Mouse (Mus musculus): ENCODE data around the gene Soat2. TPM values are rescaled to one million over a fixed set of nuclear protein-coding genes. Genes with fewer than 3 reads are reported as not detected.

Soat2 gene
- polyA plus RNA-seq, 1 experiment, result 4.1 TPM

DNA sequence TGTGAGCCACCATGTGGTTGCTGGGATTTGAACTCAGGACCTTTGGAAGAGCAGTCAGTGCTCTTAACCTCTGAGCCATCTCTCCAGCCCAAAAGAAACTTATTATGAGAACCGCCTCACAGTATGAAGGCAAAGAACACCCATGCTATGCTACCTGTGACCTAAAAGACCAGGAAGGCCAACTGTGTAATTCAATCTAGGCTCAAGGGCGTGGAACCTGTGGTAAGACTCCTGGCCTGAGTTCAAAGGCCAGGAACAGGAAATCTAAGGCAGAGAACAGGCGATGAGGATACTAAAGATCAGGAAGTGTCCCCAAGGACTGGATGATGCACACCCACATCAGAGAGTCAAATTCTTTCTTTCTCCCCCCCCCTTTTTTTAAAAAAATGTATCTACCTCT, 23.3 kb downstream of the Soat2 start:
- Histone ChIP-seq H3K27ac (ENCODE audit: control insufficient read depth, insufficient read depth, low read length) (no peak overlapping the region), H3K4me1 (replicated peaks; ENCODE audit: control insufficient read depth, insufficient read depth, low read length) (peaks cover 2% of the 10 kb centered on the region; the same call in 1 of the 2 replicates), H3K36me3 (ENCODE audit: control insufficient read depth, insufficient read depth, low read length) (no peaks in the 10 kb centered on the region), H3K27me3 (ENCODE audit: control insufficient read depth, insufficient read depth, low read length) (no peaks in the 10 kb centered on the region), H3K4me3 (ENCODE audit: control insufficient read depth, insufficient read depth, low read length) (no peak overlapping the region)
- WGBS, result 63% methylated on average over 3 of the region's 3 CpGs
- TF ChIP-seq CTCF (IDR thresholded peaks at IDR 0.05; ENCODE audit: borderline replicate concordance, control insufficient read depth, extremely low read depth, insufficient read depth, low read length, poor library complexity), result no peak
- DNase-seq, result no peak

DNA sequence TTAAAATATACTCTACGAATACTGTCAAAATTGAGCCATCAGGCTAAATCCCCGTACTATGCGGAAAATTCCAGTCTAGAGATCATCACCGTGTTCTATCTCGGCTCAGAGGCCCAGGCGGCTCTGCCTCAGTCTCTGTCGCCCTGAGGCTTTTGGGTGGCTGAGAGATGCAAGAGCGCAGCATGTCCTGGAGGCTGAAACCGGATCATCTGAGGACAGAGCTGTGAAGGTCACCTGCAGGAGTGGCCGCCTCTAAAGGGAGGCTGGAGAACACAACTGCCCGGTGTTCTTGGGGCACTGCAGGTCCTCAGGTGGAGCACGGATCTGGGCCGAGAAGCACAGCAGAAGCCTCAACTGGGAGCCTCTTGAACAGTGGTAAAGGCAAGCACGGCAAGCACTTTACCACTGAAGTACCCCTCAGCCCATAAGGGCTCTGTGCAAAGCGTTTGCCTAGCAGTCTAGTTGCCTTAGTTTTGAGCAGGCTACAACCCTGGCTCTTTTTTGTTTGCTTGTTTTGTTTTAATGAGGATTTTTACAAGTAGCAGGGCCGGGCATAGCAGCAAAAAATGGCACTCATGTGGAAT, 25.5 kb downstream of the Soat2 start:
- 97% methylated on average over 16 of the region's 16 CpGs for WGBS
- Histone ChIP-seq H3K27ac (ENCODE audit: control insufficient read depth, insufficient read depth, low read length) (no peak overlapping the region), H3K4me1 (replicated peaks; ENCODE audit: control insufficient read depth, insufficient read depth, low read length) (peaks cover 2% of the 10 kb centered on the region; the same call in 1 of the 2 replicates)

DNA sequence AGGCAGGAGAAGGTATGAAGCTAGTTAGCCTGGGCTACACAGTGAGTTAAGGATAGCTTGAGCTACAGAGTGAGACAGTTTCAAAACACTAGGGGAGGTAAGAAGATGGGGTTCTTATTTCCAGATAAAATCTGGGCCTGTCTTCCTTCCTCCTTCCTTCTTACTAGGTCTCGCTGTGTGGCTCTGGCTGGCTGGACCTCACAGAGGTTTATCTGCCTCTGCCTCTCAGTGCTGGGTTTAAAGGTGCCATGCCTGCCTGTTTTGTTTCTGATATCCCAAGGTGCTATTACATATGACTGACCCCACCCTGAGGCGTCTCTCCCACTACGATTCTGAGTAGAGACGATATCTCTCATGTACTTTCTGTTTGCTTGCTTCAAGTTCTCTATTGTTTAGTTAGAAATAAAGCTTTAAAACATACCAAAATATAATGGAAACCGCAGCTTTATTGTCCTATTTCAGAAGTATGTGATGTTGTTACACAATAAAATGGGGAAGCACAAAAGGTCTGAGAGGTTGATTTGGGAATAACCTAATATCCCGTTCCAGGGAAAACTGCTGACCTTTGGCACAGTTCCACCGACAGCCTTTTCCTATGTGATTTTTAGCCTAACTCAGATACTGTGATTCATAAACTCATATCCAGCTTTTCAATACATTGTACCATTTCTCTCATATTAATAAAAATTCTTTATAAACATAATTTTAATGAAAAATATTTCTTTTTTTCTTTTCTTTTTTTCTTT, 26.4 kb downstream of the Soat2 start:
- no peak for DNase-seq
- H3K27ac ChIP-seq (ENCODE audit: control insufficient read depth, insufficient read depth, low read length), result no peak overlapping the region
- H3K4me3 ChIP-seq (ENCODE audit: control insufficient read depth, insufficient read depth, low read length), result no peak overlapping the region
- no peaks in the 10 kb centered on the region for H3K36me3 ChIP-seq (ENCODE audit: control insufficient read depth, insufficient read depth, low read length)
- 89% methylated on average over 7 of the region's 7 CpGs for WGBS
- TF ChIP-seq CTCF (IDR thresholded peaks at IDR 0.05; ENCODE audit: borderline replicate concordance, control insufficient read depth, extremely low read depth, insufficient read depth, low read length, poor library complexity), result no peak
- no peaks in the 10 kb centered on the region for H3K27me3 ChIP-seq (ENCODE audit: control insufficient read depth, insufficient read depth, low read length)
- peaks cover 2% of the 10 kb centered on the region; the same call in 1 of the 2 replicates for H3K4me1 ChIP-seq (replicated peaks; ENCODE audit: control insufficient read depth, insufficient read depth, low read length)

More for the DNA sequence above, 25.5 kb downstream of the Soat2 start:
- no peak for DNase-seq
- Histone ChIP-seq H3K36me3 (ENCODE audit: control insufficient read depth, insufficient read depth, low read length) (no peaks in the 10 kb centered on the region), H3K27me3 (ENCODE audit: control insufficient read depth, insufficient read depth, low read length) (no peaks in the 10 kb centered on the region), H3K4me3 (ENCODE audit: control insufficient read depth, insufficient read depth, low read length) (no peak overlapping the region)
- no peak for TF ChIP-seq POLR2A (IDR thresholded peaks at IDR 0.05; ENCODE audit: control insufficient read depth, extremely low read depth, insufficient read depth, low read length, poor library complexity)
- TF ChIP-seq CTCF (IDR thresholded peaks at IDR 0.05; ENCODE audit: borderline replicate concordance, control insufficient read depth, extremely low read depth, insufficient read depth, low read length, poor library complexity), result no peak

DNA sequence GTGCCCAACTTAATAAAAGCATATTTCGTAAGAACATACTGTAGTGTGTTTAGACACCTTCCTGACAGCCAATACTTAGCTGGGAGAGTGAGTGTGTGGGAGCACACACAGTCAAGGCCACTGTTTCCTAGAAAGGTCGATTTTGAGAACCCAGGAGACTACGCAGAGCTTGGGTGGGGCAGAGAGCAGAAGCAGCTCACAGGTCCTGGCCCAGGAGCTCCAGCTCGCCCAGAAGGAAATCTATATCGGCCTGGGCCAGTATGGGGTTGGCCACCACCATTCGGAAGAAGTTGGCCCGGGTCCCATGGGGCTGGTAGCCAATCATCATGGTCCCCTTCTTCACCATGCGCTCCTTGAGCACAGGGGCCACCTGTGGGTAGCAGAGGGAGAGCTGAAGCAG, 27.1 kb downstream of the Soat2 start:
- no peak for DNase-seq
- Histone ChIP-seq H3K27ac (ENCODE audit: control insufficient read depth, insufficient read depth, low read length) (no peak overlapping the region), H3K4me1 (replicated peaks; ENCODE audit: control insufficient read depth, insufficient read depth, low read length) (peaks cover 2% of the 10 kb centered on the region; the same call in 1 of the 2 replicates), H3K36me3 (ENCODE audit: control insufficient read depth, insufficient read depth, low read length) (no peaks in the 10 kb centered on the region), H3K27me3 (ENCODE audit: control insufficient read depth, insufficient read depth, low read length) (no peaks in the 10 kb centered on the region), H3K4me3 (ENCODE audit: control insufficient read depth, insufficient read depth, low read length) (no peak overlapping the region)
- no peak for TF ChIP-seq CTCF (IDR thresholded peaks at IDR 0.05; ENCODE audit: borderline replicate concordance, control insufficient read depth, extremely low read depth, insufficient read depth, low read length, poor library complexity)
- TF ChIP-seq POLR2A (IDR thresholded peaks at IDR 0.05; ENCODE audit: control insufficient read depth, extremely low read depth, insufficient read depth, low read length, poor library complexity), result no peak
- WGBS, result 89% methylated on average over 8 of the region's 8 CpGs

DNA sequence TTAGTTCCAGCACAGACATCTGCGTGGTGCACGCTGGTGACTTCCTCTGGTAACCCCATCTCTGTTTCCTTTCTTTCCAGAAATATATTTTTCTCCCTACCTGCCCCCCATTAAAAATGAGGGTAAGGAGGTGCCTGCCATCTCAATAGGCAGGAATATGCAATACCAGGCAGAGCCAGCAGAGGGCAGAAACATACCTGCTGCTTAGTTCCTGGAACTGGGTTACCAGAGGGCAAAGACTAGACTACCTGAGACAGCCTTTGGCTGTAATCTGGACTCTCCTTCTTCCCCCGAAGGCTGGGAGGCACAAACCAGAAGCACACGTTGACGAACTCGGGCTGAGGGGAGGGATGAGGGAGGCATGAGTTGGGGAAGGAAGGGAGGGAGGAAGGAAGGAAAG, 28.0 kb downstream of the Soat2 start:
- WGBS, result 15% methylated on average over 6 of the region's 6 CpGs
- H3K27ac ChIP-seq (ENCODE audit: control insufficient read depth, insufficient read depth, low read length), result no peak overlapping the region
- peaks cover 2% of the 10 kb centered on the region; the same call in 1 of the 2 replicates for H3K4me1 ChIP-seq (replicated peaks; ENCODE audit: control insufficient read depth, insufficient read depth, low read length)
- H3K27me3 ChIP-seq (ENCODE audit: control insufficient read depth, insufficient read depth, low read length), result no peaks in the 10 kb centered on the region
- peak; percentile 87 for DNase-seq
- H3K4me3 ChIP-seq (ENCODE audit: control insufficient read depth, insufficient read depth, low read length), result no peak overlapping the region
- H3K36me3 ChIP-seq (ENCODE audit: control insufficient read depth, insufficient read depth, low read length), result no peaks in the 10 kb centered on the region
- TF ChIP-seq POLR2A (IDR thresholded peaks at IDR 0.05; ENCODE audit: control insufficient read depth, extremely low read depth, insufficient read depth, low read length, poor library complexity), result no peak
- TF ChIP-seq CTCF (IDR thresholded peaks at IDR 0.05; ENCODE audit: borderline replicate concordance, control insufficient read depth, extremely low read depth, insufficient read depth, low read length, poor library complexity), result no peak

DNA sequence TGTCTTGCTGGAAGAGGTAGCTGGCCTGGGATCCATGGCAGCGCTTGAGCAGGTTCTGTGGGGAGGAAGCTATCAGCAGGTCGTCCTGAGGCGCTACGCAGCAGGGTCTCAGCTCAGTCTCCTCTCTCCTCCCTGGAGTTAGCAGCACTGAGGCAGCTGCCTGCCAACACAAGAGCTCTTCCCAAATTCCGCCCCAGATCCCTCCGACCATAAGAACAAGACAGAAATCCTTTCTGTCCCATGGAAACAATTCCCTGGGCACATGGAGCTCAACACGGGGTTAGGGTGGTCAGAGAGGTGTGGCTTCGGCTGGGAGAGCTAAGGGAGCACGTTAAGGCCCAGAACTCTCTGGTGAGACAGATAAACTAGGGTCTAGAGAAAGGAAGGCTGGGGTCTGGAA, 28.8 kb downstream of the Soat2 start:
- Histone ChIP-seq H3K36me3 (ENCODE audit: control insufficient read depth, insufficient read depth, low read length) (no peaks in the 10 kb centered on the region), H3K4me3 (ENCODE audit: control insufficient read depth, insufficient read depth, low read length) (no peak overlapping the region), H3K27ac (ENCODE audit: control insufficient read depth, insufficient read depth, low read length) (no peak overlapping the region), H3K4me1 (replicated peaks; ENCODE audit: control insufficient read depth, insufficient read depth, low read length) (peaks cover 2% of the 10 kb centered on the region; the same call in 1 of the 2 replicates), H3K27me3 (ENCODE audit: control insufficient read depth, insufficient read depth, low read length) (no peaks in the 10 kb centered on the region)
- DNase-seq, result no peak
- no peak for TF ChIP-seq POLR2A (IDR thresholded peaks at IDR 0.05; ENCODE audit: control insufficient read depth, extremely low read depth, insufficient read depth, low read length, poor library complexity)
- TF ChIP-seq CTCF (IDR thresholded peaks at IDR 0.05; ENCODE audit: borderline replicate concordance, control insufficient read depth, extremely low read depth, insufficient read depth, low read length, poor library complexity), result no peak
- 95% methylated on average over 9 of the region's 9 CpGs for WGBS
